Mouse (Mus musculus): ENCODE results near the gene Smug1. TPM values are rescaled to one million over a fixed set of nuclear protein-coding genes. Genes with fewer than 3 reads are reported as not detected.
A peak's percentile ranks its signal among the peaks of the same experiment; 100 is the strongest.

Smug1 gene
- polyA plus RNA-seq, 2 experiments: 18.2 to 18.6 TPM

GRCm38 (mm10) chr15:103163182-103163919 lies 3.5 kb downstream of the Smug1 start:
- Histone ChIP-seq H3K4me2 (replicated peaks; ENCODE audit: low read depth, low read length, severe bottlenecking) (peak overlapping the region; percentile 73), H3K36me3 (ENCODE audit: control insufficient read depth, insufficient read depth, low read length) (no peaks in the 10 kb centered on the region), H3K27ac (replicated peaks; ENCODE audit: low read depth, low read length) (0 out of 2 replicates have a peak overlapping the region, but pooled peaks have one; percentile 19), H3K4me3 (replicated peaks; ENCODE audit: low read length) (peak overlapping the region; percentile 60), H3K9ac (ENCODE audit: low read depth, low read length, severe bottlenecking) (peak overlapping the region; percentile 58), H3K9me3 (ENCODE audit: control insufficient read depth, low read length) (no peaks in the 10 kb centered on the region), H3K27me3 (ENCODE audit: control insufficient read depth, insufficient read depth, low read length) (peaks cover 28% of the 10 kb centered on the region), H3K4me1 (ENCODE audit: control insufficient read depth, insufficient read depth, low read length) (peaks cover 6% of the 10 kb centered on the region)
- TF ChIP-seq POLR2A (IDR thresholded peaks at IDR 0.05; ENCODE audit: borderline replicate concordance, extremely low read depth, insufficient read depth, insufficient read length): peak; percentile 76; the same call in 1 of the 2 replicates
- peak; percentile 87 for ATAC-seq (ENCODE audit: low FRiP score, low read depth)
- peak; percentile 98 for DNase-seq (ENCODE audit: low spot score)
- WGBS: 8% methylated on average over 25 of the region's 25 CpGs

GRCm38 (mm10) chr15:103157585-103157984 lies 9.3 kb downstream of the Smug1 start:
- TF ChIP-seq POLR2A (IDR thresholded peaks at IDR 0.05; ENCODE audit: borderline replicate concordance, extremely low read depth, insufficient read depth, insufficient read length): no peak
- DNase-seq (ENCODE audit: low spot score) (no peak), ATAC-seq (ENCODE audit: low FRiP score, low read depth) (no peak)
- H3K4me3 ChIP-seq (replicated peaks; ENCODE audit: low read length): no peak overlapping the region
- H3K27me3 ChIP-seq (ENCODE audit: control insufficient read depth, insufficient read depth, low read length): peaks cover 13% of the 10 kb centered on the region; the same call in 1 of the 2 replicates
- WGBS: 78% methylated on average over 10 of the region's 10 CpGs
- H3K4me1 ChIP-seq (ENCODE audit: control insufficient read depth, insufficient read depth, low read length): peaks cover 4% of the 10 kb centered on the region
- H3K36me3 ChIP-seq (ENCODE audit: control insufficient read depth, insufficient read depth, low read length): 0 out of 2 replicates have a peak, but pooled peaks cover 7% of the 10 kb centered on the region
- no peaks in the 10 kb centered on the region for H3K9me3 ChIP-seq (ENCODE audit: control insufficient read depth, low read length)
- no peak overlapping the region for H3K27ac ChIP-seq (replicated peaks; ENCODE audit: low read depth, low read length)
- no peak overlapping the region for H3K4me2 ChIP-seq (replicated peaks; ENCODE audit: low read depth, low read length, severe bottlenecking)
- no peak overlapping the region for H3K9ac ChIP-seq (ENCODE audit: low read depth, low read length, severe bottlenecking)

- Histone ChIP-seq H3K4me1 (ENCODE audit: control insufficient read depth, insufficient read depth, low read length) (no peaks in the 10 kb centered on the region), H3K9ac (ENCODE audit: low read depth, low read length, severe bottlenecking) (no peak overlapping the region), H3K4me3 (replicated peaks; ENCODE audit: low read length) (no peak overlapping the region), H3K4me2 (replicated peaks; ENCODE audit: low read depth, low read length, severe bottlenecking) (no peak overlapping the region), H3K9me3 (ENCODE audit: control insufficient read depth, low read length) (no peaks in the 10 kb centered on the region), H3K36me3 (ENCODE audit: control insufficient read depth, insufficient read depth, low read length) (0 out of 2 replicates have a peak, but pooled peaks cover 7% of the 10 kb centered on the region), H3K27me3 (ENCODE audit: control insufficient read depth, insufficient read depth, low read length) (peaks cover 13% of the 10 kb centered on the region; the same call in 1 of the 2 replicates), H3K27ac (replicated peaks; ENCODE audit: low read depth, low read length) (no peak overlapping the region)
- WGBS: 47% methylated on average over 7 of the region's 7 CpGs
- no peak for TF ChIP-seq POLR2A (IDR thresholded peaks at IDR 0.05; ENCODE audit: borderline replicate concordance, extremely low read depth, insufficient read depth, insufficient read length)
- ATAC-seq (ENCODE audit: low FRiP score, low read depth) (no peak), DNase-seq (ENCODE audit: low spot score) (no peak)
Observed at GRCm38 (mm10) chr15:103156890-103157289, 10.0 kb downstream of the Smug1 start.

- H3K9me3 ChIP-seq (ENCODE audit: control insufficient read depth, low read length): no peaks in the 10 kb centered on the region
- H3K9ac ChIP-seq (ENCODE audit: low read depth, low read length, severe bottlenecking): no peak overlapping the region
- H3K4me3 ChIP-seq (replicated peaks; ENCODE audit: low read length): no peak overlapping the region
- peaks cover 13% of the 10 kb centered on the region; the same call in 1 of the 2 replicates for H3K27me3 ChIP-seq (ENCODE audit: control insufficient read depth, insufficient read depth, low read length)
- H3K36me3 ChIP-seq (ENCODE audit: control insufficient read depth, insufficient read depth, low read length): 0 out of 2 replicates have a peak, but pooled peaks cover 7% of the 10 kb centered on the region
- ATAC-seq (ENCODE audit: low FRiP score, low read depth) (peak; percentile 74), DNase-seq (ENCODE audit: low spot score) (no peak)
- H3K4me2 ChIP-seq (replicated peaks; ENCODE audit: low read depth, low read length, severe bottlenecking): no peak overlapping the region
- no peak overlapping the region for H3K27ac ChIP-seq (replicated peaks; ENCODE audit: low read depth, low read length)
- no peak for TF ChIP-seq POLR2A (IDR thresholded peaks at IDR 0.05; ENCODE audit: borderline replicate concordance, extremely low read depth, insufficient read depth, insufficient read length)
- WGBS: 29% methylated on average over 31 of the region's 32 CpGs
- H3K4me1 ChIP-seq (ENCODE audit: control insufficient read depth, insufficient read depth, low read length): no peaks in the 10 kb centered on the region
Observed at GRCm38 (mm10) chr15:103155366-103156321, 11.2 kb downstream of the Smug1 start.

Measured in limb, embryonic 14.5 days (tissue).